Mouse (Mus musculus) limb, embryonic 13.5 days (tissue): ENCODE measurements around the gene T. TPM values are rescaled to one million over a fixed set of nuclear protein-coding genes. Genes with fewer than 3 reads are reported as not detected.
A peak's percentile ranks its signal among the peaks of the same experiment; 100 is the strongest.
"Not testable (repeated sequence)": the region's sequence is repeated elsewhere in the genome, so short reads cannot be mapped to it uniquely, and the experiment has no call there.

ENCODE experiments used
- ATAC-seq: fragments of 200-750 bp; cut with Nextera tagmentation; 2 replicates; pipeline ENCODE4 v1.8.0; 2017; ENCODE audit warnings: low read depth, moderate number of reproducible peaks, moderate TSS enrichment; ENCODE audit not compliant: low FRiP score
- H3K27ac ChIP-seq: fragments of 300-500 bp; sonication (generic); 2 replicates; pipeline ENCODE4 v1.5.1; 2015; ENCODE audit warnings: inconsistent platforms, mild to moderate bottlenecking, moderate library complexity
- H3K27me3 ChIP-seq: fragments of 300-500 bp; sonication (generic); 2 replicates; pipeline ENCODE4 v1.6.1; 2015; ENCODE audit warnings: mild to moderate bottlenecking, inconsistent platforms
- H3K36me3 ChIP-seq: fragments of 300-500 bp; sonication (generic); 2 replicates; pipeline ENCODE4 v1.6.1; 2015; ENCODE audit warnings: inconsistent platforms, mild to moderate bottlenecking, moderate library complexity
- H3K4me1 ChIP-seq: fragments of 300-500 bp; sonication (generic); 2 replicates; pipeline ENCODE4 v1.6.1; 2015; ENCODE audit warnings: inconsistent platforms
- H3K4me2 ChIP-seq: fragments of 300-500 bp; sonication (generic); replicated peaks from 2 replicates; pipeline ENCODE4 v1.6.1; 2015; ENCODE audit warnings: inconsistent platforms, mild to moderate bottlenecking, moderate library complexity
- H3K4me3 ChIP-seq: fragments of 300-500 bp; sonication (generic); 2 replicates; pipeline ENCODE4 v1.5.1; 2015; ENCODE audit warnings: moderate library complexity, mild to moderate bottlenecking, inconsistent platforms
- H3K9ac ChIP-seq: fragments of 300-500 bp; sonication (generic); 2 replicates; pipeline ENCODE4 v1.6.1; 2015; ENCODE audit warnings: mild to moderate bottlenecking, inconsistent platforms
- H3K9me3 ChIP-seq: fragments of 300-500 bp; sonication (generic); 2 replicates; pipeline ENCODE4 v1.6.1; 2016; ENCODE audit warnings: inconsistent platforms
- WGBS: fragments of 180-500 bp; shearing (Covaris S2); methylation state at CpG from one replicate; pipeline ENCODE4 v1.1.7; 2015; 5-methylcytosine and 5-hydroxymethylcytosine counted together
- polyA plus RNA-seq: library from polyadenylated mRNA; unstranded; fragments of >200 nt; fragmentation: Nextera tagmentation; extraction: Ambion mirVana; gene quantifications from 2 replicates; pipeline ENCODE4 v1.2.1, GENCODE M21; 2015

The T gene
- polyA plus RNA-seq = 0.61 and 0.97 TPM in 2 replicates

DNA sequence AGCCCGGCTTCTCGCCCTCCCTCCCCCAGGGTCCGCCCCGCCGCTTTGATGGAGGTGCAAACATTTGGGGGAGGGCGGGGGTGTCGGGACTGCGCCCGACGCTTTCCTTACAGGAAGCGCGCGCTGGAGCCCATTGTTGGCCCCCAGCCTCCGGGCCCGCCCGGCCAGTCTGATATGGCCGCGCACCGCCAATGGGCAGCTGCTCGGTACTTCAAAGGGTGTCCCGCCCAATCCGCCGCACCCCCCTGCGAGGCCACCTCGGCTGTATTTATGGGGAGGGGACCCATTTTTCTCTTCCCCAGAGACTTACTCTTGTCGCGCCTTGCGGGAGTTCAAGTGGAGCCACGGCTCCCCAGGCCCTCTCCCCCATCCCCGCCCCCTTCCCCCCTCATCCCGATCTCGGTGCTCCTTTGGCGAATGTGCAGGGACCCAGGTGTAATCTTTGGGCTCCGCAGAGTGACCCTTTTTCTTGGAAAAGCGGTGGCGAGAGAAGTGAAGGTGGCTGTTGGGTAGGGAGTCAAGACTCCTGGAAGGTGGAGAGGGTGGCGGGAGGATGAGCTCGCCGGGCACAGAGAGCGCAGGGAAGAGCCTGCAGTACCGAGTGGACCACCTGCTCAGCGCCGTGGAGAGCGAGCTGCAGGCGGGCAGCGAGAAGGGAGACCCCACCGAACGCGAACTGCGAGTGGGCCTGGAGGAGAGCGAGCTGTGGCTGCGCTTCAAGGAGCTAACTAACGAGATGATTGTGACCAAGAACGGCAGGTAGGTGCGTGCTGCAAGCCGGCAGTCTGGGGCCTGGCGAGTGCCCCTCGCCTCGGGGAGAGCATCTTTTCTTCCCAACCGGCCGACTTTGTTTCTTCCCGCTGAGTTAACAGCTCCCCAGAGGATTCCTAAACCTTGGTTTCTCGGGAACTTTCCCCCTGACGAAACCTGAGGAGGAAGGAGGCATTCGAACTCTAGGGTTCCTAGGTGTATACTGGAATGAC lies at the start of gene T:
Gene T, plus strand, starts transcription at position 446 of the 983 bp plus-strand sequence.
- ATAC-seq = no peak
- Histone ChIP-seq H3K27me3 (peaks cover 100% of the 10 kb centered on the region), H3K4me1 (peaks cover 28% of the 10 kb centered on the region), H3K27ac (no peak within 1 kb of the TSS), H3K9ac (no peak within 1 kb of the TSS; the same call in 1 of the 2 replicates), H3K36me3 (no peaks in the 10 kb centered on the region), H3K9me3 (no peaks in the 10 kb centered on the region), H3K4me3 (peak within 1 kb of the TSS; percentile 40), H3K4me2 (peak within 1 kb of the TSS; percentile 67)
- WGBS = under 1% methylated on average over 64 of the region's 65 CpGs

DNA sequence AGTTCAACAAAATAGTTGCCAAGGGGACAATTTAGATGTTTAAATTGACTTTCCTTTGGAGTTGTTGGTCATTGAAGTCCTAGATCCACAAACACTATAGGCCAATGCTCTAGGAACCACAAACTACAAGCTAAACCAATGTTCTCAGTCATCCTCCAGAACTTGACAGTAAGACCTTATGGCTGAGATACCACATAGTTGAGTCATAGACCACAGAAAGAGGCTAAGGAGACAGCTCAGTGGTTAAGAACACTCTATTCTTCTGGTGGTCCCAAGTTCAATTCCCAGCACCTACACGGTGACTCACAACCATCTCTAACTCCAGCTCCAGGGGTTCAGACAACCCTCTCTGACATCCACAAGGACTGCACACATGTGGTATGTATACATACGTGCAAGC lies 48.8 kb upstream of the T start:
- Histone ChIP-seq H3K4me2 (no peak overlapping the region), H3K9me3 (no peaks in the 10 kb centered on the region), H3K9ac (no peak overlapping the region), H3K27ac (no peak overlapping the region), H3K4me1 (peaks cover 14% of the 10 kb centered on the region), H3K27me3 (peaks cover 29% of the 10 kb centered on the region), H3K36me3 (no peaks in the 10 kb centered on the region), H3K4me3 (no peak overlapping the region)
- WGBS = 96% methylated on average over 2 of the region's 2 CpGs
- no peak for ATAC-seq

GRCm38 (mm10) chr17:8388463-8388862 lies 45.8 kb upstream of the T start:
- Histone ChIP-seq H3K4me3 (peak overlapping the region; percentile 30), H3K27me3 (peaks cover 39% of the 10 kb centered on the region), H3K9me3 (no peaks in the 10 kb centered on the region), H3K27ac (no peak overlapping the region), H3K9ac (peak overlapping the region; percentile 36; the same call in 1 of the 2 replicates), H3K4me1 (peaks cover 14% of the 10 kb centered on the region), H3K4me2 (peak overlapping the region; percentile 62), H3K36me3 (no peaks in the 10 kb centered on the region)
- WGBS = 1% methylated on average over 13 of the region's 13 CpGs
- ATAC-seq = no peak

DNA sequence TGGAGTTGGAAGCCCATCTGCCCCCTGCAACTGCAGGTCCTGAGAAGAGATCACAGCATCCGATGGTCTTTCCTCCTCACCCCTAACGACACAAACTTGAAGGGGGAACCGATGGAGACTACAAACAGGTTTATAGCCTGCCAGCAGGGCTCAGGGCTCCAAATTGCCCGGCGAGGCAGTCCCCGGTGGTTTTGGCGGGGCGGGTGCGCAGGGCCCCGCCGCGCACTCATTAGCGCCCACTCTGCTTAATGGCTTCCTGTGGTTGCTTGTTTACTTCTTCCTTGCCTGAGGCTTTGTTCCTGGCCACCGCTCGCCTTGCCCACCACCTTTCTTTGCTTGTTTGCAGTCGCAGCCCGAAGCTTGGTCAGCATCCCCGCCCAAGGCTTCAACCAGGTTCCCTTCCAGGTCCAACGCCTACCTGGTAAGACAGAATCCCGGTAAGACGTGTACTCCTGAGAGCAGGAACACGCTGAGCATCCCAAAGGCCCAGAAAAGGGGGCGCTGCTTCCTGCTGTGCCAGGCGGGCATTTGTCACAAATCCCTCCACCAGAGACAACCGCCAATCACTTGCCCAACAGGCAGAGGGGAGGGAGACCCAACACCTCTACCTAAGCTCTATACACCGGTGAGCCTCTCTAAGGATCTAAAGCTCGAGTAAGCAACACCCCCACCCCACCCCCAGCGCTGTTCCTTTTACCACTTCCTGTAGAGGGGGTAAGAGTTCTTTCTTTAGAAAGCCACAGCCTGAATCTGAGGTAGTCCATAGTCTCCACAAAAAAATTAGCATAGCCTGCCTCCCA lies 45.0 kb upstream of the T start:
- Histone ChIP-seq H3K4me3 (peak overlapping the region; percentile 30), H3K4me1 (peaks cover 14% of the 10 kb centered on the region), H3K9me3 (no peaks in the 10 kb centered on the region), H3K27ac (no peak overlapping the region), H3K36me3 (no peaks in the 10 kb centered on the region), H3K9ac (peak overlapping the region; percentile 36), H3K27me3 (peaks cover 39% of the 10 kb centered on the region), H3K4me2 (peak overlapping the region; percentile 62)
- ATAC-seq = no peak
- WGBS = 1% methylated on average over 28 of the region's 28 CpGs

DNA sequence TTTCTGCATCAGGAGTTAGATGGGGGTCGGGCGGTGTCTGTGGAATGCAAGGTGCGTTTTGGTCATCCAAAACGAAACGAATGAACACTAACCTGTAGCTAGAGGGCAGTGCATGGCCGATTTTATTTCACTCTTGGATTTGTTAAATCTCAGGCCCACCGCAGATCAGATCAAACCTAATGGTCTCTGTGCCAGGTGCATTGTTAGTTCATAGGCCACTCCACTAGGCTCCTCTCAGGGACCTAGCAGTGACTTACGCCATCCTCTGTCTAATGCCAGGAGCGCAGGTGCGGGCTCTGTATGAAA lies 44.5 kb upstream of the T start:
- H3K9me3 ChIP-seq = no peaks in the 10 kb centered on the region
- H3K4me3 ChIP-seq = peak overlapping the region; percentile 30
- 3% methylated on average over 10 of the region's 10 CpGs for WGBS
- no peak overlapping the region for H3K9ac ChIP-seq
- H3K27me3 ChIP-seq = peaks cover 39% of the 10 kb centered on the region
- peak overlapping the region; percentile 62 for H3K4me2 ChIP-seq
- no peak overlapping the region for H3K27ac ChIP-seq
- ATAC-seq = no peak
- H3K4me1 ChIP-seq = peaks cover 14% of the 10 kb centered on the region
- no peaks in the 10 kb centered on the region for H3K36me3 ChIP-seq

DNA sequence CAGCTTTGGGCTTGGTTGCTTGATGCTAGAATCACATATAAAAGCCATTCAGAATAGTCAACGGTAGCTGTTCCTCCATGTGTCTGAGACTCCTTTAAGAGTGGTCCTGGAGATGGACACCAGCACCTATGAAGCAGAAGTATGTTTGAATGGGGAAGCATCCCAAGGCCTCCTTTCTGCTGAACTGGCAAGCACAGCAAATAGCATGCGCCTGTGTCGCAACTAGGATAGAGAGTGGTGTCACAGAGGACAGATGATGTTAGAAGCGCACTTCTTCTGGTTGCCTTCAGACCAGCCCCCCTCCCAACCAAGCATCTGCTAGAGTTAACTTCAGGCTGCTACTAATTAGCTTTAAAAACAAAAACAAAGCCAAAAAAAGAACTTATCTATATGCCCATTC lies 43.7 kb upstream of the T start:
- no peak overlapping the region for H3K9ac ChIP-seq
- peaks cover 14% of the 10 kb centered on the region for H3K4me1 ChIP-seq
- H3K36me3 ChIP-seq = no peaks in the 10 kb centered on the region
- no peaks in the 10 kb centered on the region for H3K9me3 ChIP-seq
- H3K27ac ChIP-seq = no peak overlapping the region
- 65% methylated on average over 4 of the region's 4 CpGs for WGBS
- peaks cover 39% of the 10 kb centered on the region for H3K27me3 ChIP-seq
- ATAC-seq = no peak
- no peak overlapping the region for H3K4me2 ChIP-seq
- no peak overlapping the region for H3K4me3 ChIP-seq

GRCm38 (mm10) chr17:8396371-8396770 lies 37.9 kb upstream of the T start:
- 19% methylated on average over 4 of the region's 4 CpGs for WGBS
- ATAC-seq = peak; percentile 66
- no peak overlapping the region for H3K27ac ChIP-seq
- H3K9ac ChIP-seq = no peak overlapping the region
- H3K36me3 ChIP-seq = no peaks in the 10 kb centered on the region
- H3K4me3 ChIP-seq = no peak overlapping the region
- peak overlapping the region; percentile 19 for H3K4me2 ChIP-seq
- H3K27me3 ChIP-seq = peaks cover 16% of the 10 kb centered on the region
- H3K9me3 ChIP-seq = no peaks in the 10 kb centered on the region
- H3K4me1 ChIP-seq = peaks cover 30% of the 10 kb centered on the region

- Histone ChIP-seq H3K9ac (no peak overlapping the region), H3K4me2 (no peak overlapping the region), H3K27ac (no peak overlapping the region), H3K4me3 (no peak overlapping the region), H3K9me3 (no peaks in the 10 kb centered on the region), H3K4me1 (peaks cover 30% of the 10 kb centered on the region), H3K36me3 (no peaks in the 10 kb centered on the region), H3K27me3 (peaks cover 13% of the 10 kb centered on the region)
- 56% methylated on average over 2 of the region's 2 CpGs for WGBS
- ATAC-seq = no peak
Measured at GRCm38 (mm10) chr17:8397946-8398345, 36.3 kb upstream of the T start.

- ATAC-seq, H3K27ac ChIP-seq, H3K9me3 ChIP-seq, H3K4me3 ChIP-seq, H3K4me2 ChIP-seq, H3K9ac ChIP-seq, H3K27me3 ChIP-seq, H3K36me3 ChIP-seq: not testable (repeated sequence)
- H3K4me1 ChIP-seq = peaks cover 20% of the 10 kb centered on the region
- 59% methylated on average over 8 of the region's 8 CpGs for WGBS
Measured at GRCm38 (mm10) chr17:8403932-8404331, 30.3 kb upstream of the T start.

DNA sequence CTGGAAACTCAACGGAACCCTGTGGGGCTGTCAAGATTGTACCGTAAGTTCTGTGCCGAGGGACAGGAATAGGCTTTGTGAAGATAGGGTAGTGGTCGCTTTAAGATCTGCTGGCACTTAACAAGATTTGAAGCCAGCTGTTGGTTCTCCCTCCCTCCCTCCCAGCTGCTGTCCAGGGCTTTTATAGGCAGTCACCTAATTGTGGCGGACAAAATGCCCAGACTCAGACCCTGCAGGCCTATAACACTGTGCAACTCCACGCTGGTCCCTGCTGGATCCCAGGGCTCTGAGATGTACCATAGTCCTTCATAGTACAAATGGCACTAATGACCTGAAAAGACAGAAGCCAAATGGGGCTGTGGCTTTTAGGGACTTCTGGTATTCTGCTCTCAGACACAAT lies 27.9 kb upstream of the T start:
- Histone ChIP-seq H3K9me3 (no peaks in the 10 kb centered on the region), H3K4me3 (no peak overlapping the region), H3K36me3 (no peaks in the 10 kb centered on the region), H3K4me1 (peaks cover 18% of the 10 kb centered on the region), H3K27me3 (no peaks in the 10 kb centered on the region), H3K9ac (no peak overlapping the region), H3K4me2 (no peak overlapping the region), H3K27ac (no peak overlapping the region)
- 13% methylated on average over 6 of the region's 6 CpGs for WGBS
- 0 out of 2 replicates have a peak, but pooled peaks have one; percentile 26 for ATAC-seq

GRCm38 (mm10) chr17:8408002-8408401 lies 26.2 kb upstream of the T start:
- not testable (repeated sequence) for H3K9me3 ChIP-seq, H3K27ac ChIP-seq, H3K36me3 ChIP-seq, H3K4me2 ChIP-seq, H3K9ac ChIP-seq, H3K4me3 ChIP-seq, ATAC-seq
- 42% methylated on average over 4 of the region's 4 CpGs for WGBS
- H3K4me1 ChIP-seq = peaks cover 18% of the 10 kb centered on the region
- H3K27me3 ChIP-seq = peaks cover 12% of the 10 kb centered on the region; the same call in 1 of the 2 replicates
